Mouse (Mus musculus): ENCODE measurements around the gene Abca17.

The Abca17 gene

DNA sequence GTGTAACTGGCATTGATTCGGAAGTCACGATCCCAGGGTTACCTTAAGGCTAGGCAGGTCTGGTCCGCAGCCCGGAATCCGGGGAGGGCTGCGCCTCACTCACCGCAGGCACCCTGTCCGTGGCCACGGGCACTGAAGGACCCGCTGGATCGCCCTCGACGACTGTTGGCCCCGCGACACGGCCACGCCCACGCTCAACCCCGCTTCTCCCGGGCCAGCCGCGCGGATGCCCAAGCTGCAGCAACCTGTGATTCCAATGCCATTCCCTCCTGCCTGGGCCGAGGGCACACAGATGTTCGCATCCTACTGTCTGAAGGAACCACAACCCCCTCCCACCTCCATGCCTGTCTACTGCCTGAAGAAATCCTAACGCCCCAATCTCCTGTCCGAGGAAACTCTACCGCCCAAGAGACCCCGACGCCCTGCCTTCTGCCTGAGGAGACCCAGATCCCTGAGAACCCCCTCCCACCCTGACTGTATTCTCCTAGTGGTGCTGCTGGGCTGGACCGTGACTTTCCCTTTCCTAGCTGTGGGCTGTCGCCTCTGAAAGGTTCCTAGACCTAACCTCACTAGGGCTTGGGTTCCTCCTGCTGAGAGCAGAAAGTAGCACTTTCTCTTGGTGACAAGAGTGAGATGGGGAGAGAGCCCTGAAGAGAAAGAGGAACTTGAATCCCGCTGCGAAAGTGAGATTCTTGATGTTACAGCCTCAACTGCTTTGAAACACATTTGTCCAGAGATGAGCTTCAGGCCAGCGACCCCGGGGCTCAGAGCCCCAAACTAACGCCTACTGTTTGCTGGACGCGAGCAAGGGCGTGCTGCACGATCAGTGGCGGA is at the start of gene Abca17:
Abca17 (minus strand) TSS at position 143 of the 834 bp plus-strand sequence.
- DNase-seq, result peak; percentile 12

DNA sequence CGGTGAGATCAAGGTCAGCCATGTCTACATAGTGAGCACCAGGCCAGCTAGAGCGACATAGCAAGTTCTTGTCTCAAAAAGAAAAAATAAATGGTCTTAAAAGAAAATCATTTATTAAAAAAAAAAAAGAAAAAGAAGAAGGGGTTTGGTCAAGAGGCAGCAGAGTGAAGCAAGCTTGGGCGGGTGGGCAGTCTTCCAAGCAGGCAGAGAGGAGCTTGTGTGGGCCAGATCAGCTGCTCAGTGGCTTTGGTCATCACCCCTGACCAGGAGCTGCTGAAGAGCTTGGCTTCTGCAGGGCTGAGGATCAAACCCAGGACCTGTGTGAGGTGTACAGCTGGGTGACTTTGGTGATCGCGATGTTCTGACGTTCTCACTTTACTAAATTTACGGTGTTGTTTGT is 43.6 kb upstream of the Abca17 start:
- no peak for DNase-seq

GRCm38 (mm10) chr17:24393527-24393926 is 42.7 kb upstream of the Abca17 start:
- DNase-seq, result no peak

DNA sequence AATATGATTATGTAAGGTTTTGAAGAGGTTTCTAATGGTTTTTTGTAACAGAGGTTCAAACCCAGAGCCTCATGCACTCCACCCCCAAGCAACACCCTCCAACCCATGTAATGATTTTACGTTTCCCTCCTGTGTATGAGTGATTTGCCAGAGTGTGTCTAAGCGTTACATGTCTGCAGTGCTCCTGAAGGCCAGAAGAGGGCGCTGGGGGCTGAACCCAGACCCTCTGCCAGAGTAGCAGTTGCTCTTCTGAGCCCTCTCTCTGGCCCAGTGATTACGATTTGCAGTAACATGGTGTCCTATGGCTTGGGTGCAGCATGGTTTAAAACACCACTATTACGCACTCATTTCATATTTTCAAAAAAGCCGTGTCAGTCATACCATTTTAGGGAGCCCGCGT is 40.3 kb upstream of the Abca17 start:
- DNase-seq, result peak; percentile 27

DNA sequence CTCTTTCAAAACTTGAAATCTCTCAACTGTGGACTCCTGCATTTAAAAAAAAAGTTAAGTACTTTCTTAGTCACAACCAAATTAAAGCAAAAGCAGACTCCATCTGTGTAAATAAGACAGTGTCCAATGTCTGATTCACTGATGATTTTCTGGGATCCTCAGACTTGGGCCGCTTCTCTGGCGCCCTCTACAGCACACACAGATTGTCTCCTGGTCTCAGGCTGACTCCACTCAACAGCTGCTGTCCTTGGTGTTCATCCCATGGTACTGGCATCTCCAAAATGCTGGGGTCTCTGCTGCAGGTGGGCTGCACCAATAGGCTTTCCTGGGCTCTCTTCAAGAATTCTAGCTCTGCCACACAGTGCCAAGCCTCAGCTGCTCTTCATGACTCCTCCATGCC is 39.0 kb upstream of the Abca17 start:
- DNase-seq, result peak; percentile 44

DNA sequence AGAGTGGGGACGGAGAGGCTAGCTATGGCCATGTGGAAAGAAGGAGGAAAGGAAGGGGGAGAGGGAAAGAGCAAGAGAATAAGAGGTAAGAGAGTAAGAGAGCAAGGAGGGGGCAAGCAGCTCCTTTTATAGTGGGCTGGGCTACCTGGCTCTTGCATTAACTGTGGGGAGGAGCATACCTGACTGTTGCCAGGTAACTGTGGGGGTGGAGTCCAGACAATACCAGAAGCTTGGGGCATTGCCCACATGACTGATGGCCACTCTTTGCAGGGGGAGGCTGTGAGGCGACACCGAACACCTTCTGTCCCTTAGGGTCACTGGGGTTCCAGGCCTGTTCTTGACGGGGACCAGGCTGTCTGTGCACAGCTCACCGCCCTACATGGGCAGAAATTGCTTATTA is 37.8 kb upstream of the Abca17 start:
- DNase-seq, result no peak

- DNase-seq, result no peak
Observed at GRCm38 (mm10) chr17:24383789-24384188, 32.9 kb upstream of the Abca17 start.

DNA sequence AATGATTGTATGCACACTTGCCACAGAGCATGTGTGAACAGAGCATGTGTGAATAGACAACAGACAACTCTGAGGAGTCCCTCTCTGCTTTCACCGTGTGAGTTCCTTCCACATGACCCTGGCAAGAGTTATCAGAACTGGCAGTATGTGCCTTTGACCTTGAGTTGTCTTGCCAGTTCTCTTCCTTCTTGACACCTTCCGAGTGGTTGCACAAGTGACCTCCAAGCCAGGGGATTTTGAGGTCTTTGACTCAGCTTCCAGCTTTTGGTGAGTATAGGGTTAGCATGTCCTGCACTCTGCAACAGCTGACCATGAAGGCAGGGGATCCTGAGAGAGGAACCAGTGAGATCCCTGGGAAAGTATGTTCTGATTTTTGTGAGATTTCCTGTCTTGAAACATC is 27.6 kb upstream of the Abca17 start:
- DNase-seq, result no peak

DNA sequence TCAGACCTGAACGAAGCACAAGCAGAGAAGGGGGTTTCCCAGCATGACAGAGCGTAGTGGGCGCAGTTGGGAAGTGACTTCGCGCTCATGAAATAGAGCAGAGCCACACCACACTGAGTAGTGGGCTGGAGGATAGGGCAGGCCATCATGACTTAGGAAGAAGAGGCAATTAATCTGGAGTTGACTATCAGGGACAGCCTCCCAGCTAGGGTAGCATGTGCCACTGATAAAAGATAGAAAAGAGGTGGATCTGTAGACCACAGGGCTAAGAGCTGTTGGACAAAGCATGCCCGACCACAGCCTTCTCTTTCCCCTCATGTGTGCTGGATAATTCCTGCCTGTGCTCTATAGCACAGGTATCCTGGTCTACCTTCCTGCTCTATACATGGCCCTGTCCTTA is 25.0 kb upstream of the Abca17 start:
- DNase-seq, result no peak

- no peak for DNase-seq
Observed at GRCm38 (mm10) chr17:24375094-24375712, 24.3 kb upstream of the Abca17 start.

- DNase-seq, result no peak
Observed at GRCm38 (mm10) chr17:24365863-24366262, 15.0 kb upstream of the Abca17 start.

DNA sequence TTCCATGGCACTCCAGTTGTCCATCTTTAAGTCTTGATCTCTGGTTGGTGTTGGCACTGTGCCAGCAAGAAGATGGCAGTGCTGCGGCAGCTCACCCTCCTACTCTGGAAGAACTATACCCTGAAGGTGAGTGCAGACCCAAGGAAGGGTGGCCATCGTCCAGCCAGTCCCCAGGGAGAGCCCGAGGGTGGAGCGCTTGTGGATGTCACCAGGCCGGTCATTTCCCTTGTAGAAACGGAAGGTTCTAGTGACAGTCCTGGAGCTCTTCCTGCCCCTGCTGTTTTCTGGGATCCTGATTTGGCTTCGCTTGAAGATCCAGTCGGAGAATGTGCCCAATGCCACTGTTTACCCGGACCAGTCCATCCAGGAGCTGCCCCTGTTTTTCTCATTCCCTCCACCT is 13.6 kb upstream of the Abca17 start:
- no peak for DNase-seq

GRCm38 (mm10) chr17:24362527-24362926 is 11.7 kb upstream of the Abca17 start:
- no peak for DNase-seq

DNA sequence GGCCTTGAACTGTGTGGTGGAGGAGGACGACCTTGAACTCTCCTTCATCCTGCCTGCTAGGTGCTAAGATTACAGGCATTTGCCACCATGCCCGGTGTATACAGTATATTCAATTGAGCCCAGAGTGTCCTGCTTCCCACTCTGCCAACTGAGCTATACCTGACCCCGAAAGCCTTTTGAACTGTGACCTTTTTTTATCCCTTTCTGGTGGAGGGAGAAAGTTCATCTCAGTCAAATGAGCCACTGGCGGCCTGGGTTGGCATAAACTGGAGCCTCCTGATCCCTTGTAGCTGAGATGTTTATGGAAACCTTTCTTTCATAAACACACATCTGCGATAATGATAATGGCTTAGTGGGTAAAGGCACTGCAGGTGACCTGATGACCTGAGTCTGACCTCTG is 10.4 kb upstream of the Abca17 start:
- no peak for DNase-seq

DNA sequence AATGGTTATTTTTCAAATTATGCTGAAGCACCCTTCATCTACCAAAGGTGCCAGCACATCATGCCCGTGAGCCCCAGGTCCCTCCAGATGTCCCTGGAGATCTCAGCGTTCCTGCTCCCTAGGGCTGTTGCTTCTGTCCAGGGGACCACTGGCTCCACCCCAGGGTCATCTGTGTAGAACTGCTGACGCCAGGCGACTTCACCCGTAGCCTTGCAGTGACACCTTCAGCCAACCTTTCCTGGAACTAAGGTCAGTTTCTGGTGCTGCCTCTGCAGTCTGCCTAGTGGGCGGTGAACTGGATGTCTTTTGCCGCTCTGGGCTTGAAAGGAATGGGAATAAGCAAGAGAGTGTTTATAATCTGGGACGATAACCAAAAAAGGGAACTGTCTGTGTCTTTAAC is 10.0 kb upstream of the Abca17 start:
- DNase-seq, result no peak

DNA sequence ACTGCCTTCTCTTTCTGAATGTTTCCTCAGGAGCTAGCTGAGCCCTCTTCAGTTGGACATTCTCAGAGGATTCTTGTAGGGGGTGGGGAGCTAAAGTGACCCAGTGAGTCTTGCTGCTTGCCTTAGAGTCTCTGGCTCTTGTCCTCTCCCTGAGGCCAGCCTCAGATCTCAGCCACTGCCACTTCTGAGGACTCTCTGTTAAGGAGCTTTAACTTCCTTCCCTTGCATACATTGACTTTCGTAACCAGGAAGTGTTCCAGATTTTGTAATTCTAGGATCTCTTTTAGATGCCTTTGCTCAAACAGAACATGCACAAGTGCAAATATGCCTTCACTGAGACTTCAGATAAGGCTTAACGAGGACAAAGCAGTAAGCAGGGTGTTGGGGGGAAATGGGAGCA is 9.0 kb upstream of the Abca17 start:
- no peak for DNase-seq

DNA sequence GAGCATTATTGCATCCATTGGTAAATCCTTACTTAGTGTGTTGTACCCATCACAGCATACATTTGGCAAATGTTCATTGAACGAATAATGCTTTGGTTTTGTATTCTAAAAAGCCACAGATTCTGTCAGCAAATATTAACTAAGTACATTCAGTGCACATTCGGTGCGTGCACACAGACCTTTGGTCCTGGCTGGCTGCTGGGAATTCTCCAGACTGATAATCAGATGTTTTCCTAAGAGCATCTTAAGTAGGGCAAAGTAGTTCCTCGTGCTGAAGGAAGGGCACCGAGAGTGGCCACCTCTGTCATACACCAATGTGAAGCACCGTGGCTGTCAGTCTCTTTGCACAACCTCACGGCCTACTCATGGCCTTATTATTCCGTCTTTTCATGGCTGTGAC is 8.1 kb upstream of the Abca17 start:
- no peak for DNase-seq

DNA sequence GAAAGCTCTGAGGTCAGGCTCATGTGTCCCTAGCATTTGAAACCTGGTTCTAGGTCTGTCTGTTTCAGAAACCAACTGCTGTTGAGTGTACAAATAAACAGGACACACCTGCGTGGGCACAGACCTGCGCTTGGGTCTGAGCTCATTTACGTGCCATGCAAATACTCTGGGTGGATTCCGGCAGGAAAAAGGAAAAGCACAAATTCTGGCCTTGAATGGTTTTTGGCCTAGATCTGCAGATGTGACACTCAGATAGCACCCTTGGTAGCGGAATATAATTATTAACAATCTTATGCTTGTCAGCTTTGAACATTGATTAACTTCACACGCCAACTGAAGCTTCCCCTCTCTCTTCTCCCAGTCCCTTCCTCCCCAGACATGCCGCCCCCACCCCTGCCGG is 4.4 kb upstream of the Abca17 start:
- no peak for DNase-seq

- no peak for DNase-seq
Observed at GRCm38 (mm10) chr17:24353960-24354359, 3.1 kb upstream of the Abca17 start.

DNA sequence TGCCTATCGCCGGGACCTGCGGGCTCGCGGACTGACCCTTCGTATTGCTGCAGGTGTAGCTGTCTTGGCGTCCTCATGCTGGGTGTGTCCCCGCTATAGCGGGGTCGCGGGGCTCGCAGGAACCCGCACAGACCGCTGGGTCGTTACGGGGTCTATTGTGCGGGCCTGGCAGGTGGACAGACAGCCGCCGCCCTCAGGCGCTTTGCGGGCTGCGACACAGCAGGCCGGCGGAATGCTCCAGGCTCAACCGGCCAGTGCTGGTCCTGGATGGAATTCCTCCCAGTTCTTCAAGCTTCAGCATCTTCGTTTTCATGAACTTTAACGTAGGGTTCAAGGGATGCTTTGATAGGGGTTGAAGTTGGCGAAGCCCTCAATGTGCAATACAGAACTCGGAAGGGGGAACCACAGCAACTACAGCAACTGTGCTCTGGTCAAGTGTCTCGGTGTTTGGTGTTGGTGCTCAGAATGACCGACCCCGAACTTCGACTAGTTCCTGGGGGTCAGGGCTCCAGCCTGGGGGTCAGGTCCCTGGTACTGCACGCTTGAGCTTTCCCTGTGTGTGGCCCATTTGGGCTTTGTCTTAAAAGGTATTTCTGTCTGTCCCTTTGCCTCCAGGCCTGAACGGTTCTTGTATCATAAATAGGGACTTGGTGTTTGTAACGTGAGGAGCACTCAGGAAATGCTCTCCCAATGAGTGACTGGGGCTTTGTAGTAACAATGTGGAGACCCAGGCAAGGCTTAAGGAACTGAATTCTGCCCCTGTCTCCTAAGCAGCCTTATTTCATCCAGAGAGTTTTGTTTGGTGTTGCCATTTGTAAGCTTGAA is 1.7 kb upstream of the Abca17 start:
- DNase-seq, result no peak

DNA sequence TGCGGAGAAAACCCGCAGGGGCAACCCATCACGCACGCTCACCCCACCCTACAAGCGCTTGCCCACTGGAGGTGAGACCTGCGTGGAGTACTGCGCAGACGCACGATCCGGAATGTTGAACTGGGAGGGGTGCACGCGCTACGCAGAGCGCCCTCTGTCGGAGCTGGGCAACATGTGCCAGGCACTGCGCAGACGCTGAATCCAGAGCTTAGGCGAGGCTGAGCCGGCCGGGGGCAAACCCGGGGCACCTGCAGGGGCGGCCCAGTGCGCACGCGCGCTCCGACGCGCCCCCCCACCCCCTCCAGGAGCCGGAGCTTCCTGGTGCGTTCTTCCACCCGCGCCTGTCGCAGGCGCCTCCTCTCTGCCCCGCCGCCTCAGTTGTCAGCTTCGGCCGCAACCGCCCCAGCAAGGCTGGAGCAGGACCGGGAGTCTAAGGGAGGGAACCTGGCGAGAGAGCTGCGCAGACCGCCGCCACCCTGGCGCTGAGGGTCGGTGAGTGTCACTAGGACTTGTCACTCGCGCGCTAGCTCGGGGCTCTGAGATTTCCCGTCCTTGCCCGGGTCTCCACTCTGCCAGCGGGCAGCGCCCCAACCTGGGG is 991 bp upstream of the Abca17 start, which contains the start of gene Abca3:
Abca3 (plus strand) TSS at position 191 of the 598 bp plus-strand sequence.
- DNase-seq, result peak; percentile 98

DNA sequence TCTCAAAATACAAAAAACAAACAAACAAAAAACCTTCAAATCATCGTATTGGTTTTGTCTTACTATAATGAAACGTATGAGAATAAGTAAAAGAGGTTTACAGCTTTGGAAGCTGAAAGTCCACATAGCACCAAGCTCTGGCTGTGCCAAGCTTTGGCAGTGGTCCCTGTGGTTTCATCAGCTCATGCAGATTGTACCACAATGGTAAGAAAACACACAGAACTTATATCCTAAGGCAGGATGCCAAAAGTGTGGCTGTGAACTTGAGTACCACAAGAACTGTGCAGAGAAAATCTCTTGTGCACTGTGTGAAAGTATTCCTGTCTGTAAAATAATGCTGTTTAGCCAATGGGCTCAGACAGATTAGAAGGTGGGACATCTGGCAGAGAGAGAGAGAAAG is 1.7 kb downstream of the Abca17 start:
- no peak for DNase-seq

DNA sequence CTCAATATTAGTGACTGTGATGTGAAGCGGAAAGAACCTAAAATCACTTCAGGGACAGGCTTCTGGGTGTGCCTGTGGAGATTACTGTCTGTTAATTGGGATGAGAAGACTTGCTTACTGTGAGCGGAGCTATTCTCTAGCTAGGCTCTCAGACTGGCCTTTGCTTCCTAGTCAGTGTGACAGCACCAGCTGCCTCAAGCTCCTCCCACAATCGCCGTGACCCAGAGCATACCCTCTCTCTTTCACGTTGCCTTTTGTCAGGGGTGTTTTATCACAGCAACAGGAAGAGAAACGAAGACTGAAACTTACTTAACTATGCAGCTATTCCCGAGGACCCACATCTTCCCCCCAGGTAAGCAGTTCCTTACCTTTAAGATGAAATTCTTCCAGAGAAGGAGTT is 4.0 kb downstream of the Abca17 start:
- DNase-seq, result peak; percentile 40
